Comparison of ENCODE assay signal across 23 mouse cellular contexts in the genomic region with DNA sequence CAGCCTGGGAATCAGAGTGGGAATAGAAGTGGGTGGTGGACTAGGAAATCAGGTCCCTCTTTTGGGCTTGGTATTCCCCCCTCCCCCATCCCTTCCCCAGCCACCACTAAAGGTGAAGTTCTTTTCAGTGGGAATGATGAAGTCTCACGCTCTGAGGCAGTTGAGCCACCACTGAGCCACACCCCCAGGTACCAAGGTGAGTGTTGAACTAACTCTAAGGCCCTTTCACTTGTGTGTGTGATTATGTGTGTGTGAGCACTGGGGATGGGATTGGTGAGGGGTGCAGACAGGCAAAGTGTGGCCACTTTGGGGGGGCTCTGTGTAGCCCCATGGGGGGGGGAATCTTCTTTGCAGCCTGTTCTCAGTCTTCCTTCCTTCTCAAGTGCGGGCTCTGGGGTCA. TPM values are rescaled to one million over a fixed set of nuclear protein-coding genes. Genes with fewer than 3 reads are reported as not detected.
DNase-seq lines count a peak whose midpoint lies in the region; ATAC-seq and TF ChIP-seq lines count a peak whose summit lies in the region.
"Had no signal": no experiment of that assay in that cellular context is flagged by ENCODE, and none has a peak within 500 bp of the region (broad histone marks: within the 10 kb centered on the region; RNA-seq: fewer than 3 reads in every experiment).

No protein-coding gene starts in this region.

- H3K4me1 ChIP-seq in embryonic facial prominence, embryonic 11.5 days (ENCODE audit: control insufficient read depth, insufficient read depth, low read length): no peaks in the 10 kb centered on the region; the same call in 1 of the 2 replicates
- peaks cover 39% of the 10 kb centered on the region for H3K4me1 ChIP-seq in embryonic facial prominence, embryonic 10.5 days
- peaks cover 18% of the 10 kb centered on the region for H3K4me1 ChIP-seq in intestine, embryonic 15.5 days (replicated peaks)
- H3K4me1 ChIP-seq in intestine, postnatal 0 days (replicated peaks; ENCODE audit: control insufficient read depth, insufficient read depth, low read length): peaks cover 5% of the 10 kb centered on the region; the same call in 1 of the 2 replicates
- peaks cover 24% of the 10 kb centered on the region for H3K4me1 ChIP-seq in midbrain, embryonic 12.5 days
- H3K4me1 ChIP-seq in midbrain, embryonic 15.5 days: peaks cover 22% of the 10 kb centered on the region

- no peaks in the 10 kb centered on the region for H3K36me3 ChIP-seq in embryonic facial prominence, embryonic 11.5 days (replicated peaks; ENCODE audit: control insufficient read depth, insufficient read depth, low read depth, low read length)
- H3K36me3 ChIP-seq in embryonic facial prominence, embryonic 10.5 days (replicated peaks): no peaks in the 10 kb centered on the region
- no peaks in the 10 kb centered on the region for H3K36me3 ChIP-seq in intestine, embryonic 15.5 days
- H3K36me3 ChIP-seq in intestine, postnatal 0 days (ENCODE audit: control insufficient read depth, insufficient read depth): no peaks in the 10 kb centered on the region
- no peaks in the 10 kb centered on the region for H3K36me3 ChIP-seq in midbrain, embryonic 12.5 days
- H3K36me3 ChIP-seq in midbrain, embryonic 15.5 days (replicated peaks): no peaks in the 10 kb centered on the region
- H3K36me3 ChIP-seq: embryonic facial prominence, embryonic 12.5 days; forebrain, embryonic 15.5 days; G1E had no signal

- ATAC-seq in embryonic facial prominence, embryonic 11.5 days (replicated peaks; ENCODE audit: insufficient number of reproducible peaks, low FRiP score, low TSS enrichment, low read depth): no peak
- no peak for ATAC-seq in intestine, embryonic 15.5 days
- no peak for ATAC-seq in intestine, postnatal 0 days
- ATAC-seq in midbrain, embryonic 12.5 days (ENCODE audit: low FRiP score, low read depth): no peak
- no peak for ATAC-seq in midbrain, embryonic 15.5 days (replicated peaks)
- ATAC-seq: activated CD4-positive, CD25-positive, alpha-beta regulatory T cell, adult 4 months; CD4-positive, CD25-positive, alpha-beta regulatory T cell, adult 4 months; forebrain, embryonic 13.5 days; forebrain, embryonic 15.5 days; forebrain, postnatal 0 days; Patski had no signal

- no peaks in the 10 kb centered on the region for H3K27me3 ChIP-seq in embryonic facial prominence, embryonic 11.5 days (ENCODE audit: control insufficient read depth, insufficient read depth, low read length)
- peaks cover 19% of the 10 kb centered on the region for H3K27me3 ChIP-seq in embryonic facial prominence, embryonic 10.5 days (replicated peaks; ENCODE audit: low read depth, poor library complexity, severe bottlenecking)
- H3K27me3 ChIP-seq in intestine, embryonic 15.5 days (replicated peaks): no peaks in the 10 kb centered on the region
- no peaks in the 10 kb centered on the region for H3K27me3 ChIP-seq in intestine, postnatal 0 days (replicated peaks; ENCODE audit: control insufficient read depth, insufficient read depth, low read length)
- peaks cover 19% of the 10 kb centered on the region for H3K27me3 ChIP-seq in midbrain, embryonic 12.5 days
- H3K27me3 ChIP-seq in midbrain, embryonic 15.5 days (replicated peaks): no peaks in the 10 kb centered on the region
- H3K27me3 ChIP-seq: embryonic facial prominence, embryonic 12.5 days; forebrain, embryonic 13.5 days; forebrain, embryonic 15.5 days; Patski had no signal

- no peak for DNase-seq in embryonic facial prominence, embryonic 11.5 days (ENCODE audit: low spot score)
- DNase-seq in embryonic facial prominence, embryonic 10.5 days (ENCODE audit: low spot score): no peak
- DNase-seq: adrenal gland, adult 8-10 months; adrenal gland, postnatal 14 days; adrenal gland, postnatal 36 days; B cell, adult 2 months; cerebellum, adult 11-12 months; cerebellum, adult 2 months; cerebellum, adult 9-10 months; cerebellum, postnatal 10 days; cerebellum, postnatal 25 days; forebrain, postnatal 0 days had no signal

- no peak overlapping the region for H3K4me2 ChIP-seq in embryonic facial prominence, embryonic 11.5 days (ENCODE audit: low read depth, low read length)
- H3K4me2 ChIP-seq in intestine, embryonic 15.5 days (replicated peaks): 0 out of 2 replicates have a peak overlapping the region, but pooled peaks have one; percentile 6
- no peak overlapping the region for H3K4me2 ChIP-seq in intestine, postnatal 0 days (replicated peaks; ENCODE audit: low read depth)
- H3K4me2 ChIP-seq in midbrain, embryonic 12.5 days (replicated peaks): no peak overlapping the region
- H3K4me2 ChIP-seq in midbrain, embryonic 15.5 days: no peak overlapping the region
- H3K4me2 ChIP-seq: embryonic facial prominence, embryonic 12.5 days; forebrain, embryonic 13.5 days; forebrain, embryonic 15.5 days had no signal

- WGBS in embryonic facial prominence, embryonic 11.5 days: 58% methylated on average over 2 of the region's 2 CpGs
- WGBS in embryonic facial prominence, embryonic 10.5 days: 74% methylated on average over 2 of the region's 2 CpGs
- 64% methylated on average over 2 of the region's 2 CpGs for WGBS in intestine, embryonic 15.5 days
- WGBS in intestine, postnatal 0 days: 52% methylated on average over 2 of the region's 2 CpGs
- 50% methylated on average over 2 of the region's 2 CpGs for WGBS in midbrain, embryonic 12.5 days
- 79% methylated on average over 2 of the region's 2 CpGs for WGBS in midbrain, embryonic 15.5 days

- H3K27ac ChIP-seq in embryonic facial prominence, embryonic 11.5 days (replicated peaks; ENCODE audit: low read depth, low read length): no peak overlapping the region
- H3K27ac ChIP-seq in embryonic facial prominence, embryonic 10.5 days (replicated peaks): no peak overlapping the region; the same call in 1 of the 2 replicates
- H3K27ac ChIP-seq in intestine, embryonic 15.5 days: no peak overlapping the region
- no peak overlapping the region for H3K27ac ChIP-seq in intestine, postnatal 0 days (ENCODE audit: low read depth, low read length)
- no peak overlapping the region for H3K27ac ChIP-seq in midbrain, embryonic 12.5 days (replicated peaks)
- H3K27ac ChIP-seq in midbrain, embryonic 15.5 days: no peak overlapping the region
- H3K27ac ChIP-seq: embryonic facial prominence, embryonic 12.5 days; forebrain, embryonic 13.5 days; forebrain, embryonic 15.5 days had no signal

- H3K9ac ChIP-seq in embryonic facial prominence, embryonic 11.5 days (replicated peaks; ENCODE audit: low read length): 0 out of 2 replicates have a peak overlapping the region, but pooled peaks have one; percentile 4
- H3K9ac ChIP-seq in intestine, embryonic 15.5 days: no peak overlapping the region
- no peak overlapping the region for H3K9ac ChIP-seq in intestine, postnatal 0 days (ENCODE audit: low read depth, low read length)
- 0 out of 2 replicates have a peak overlapping the region, but pooled peaks have one; percentile 20 for H3K9ac ChIP-seq in midbrain, embryonic 12.5 days (replicated peaks)
- H3K9ac ChIP-seq in midbrain, embryonic 15.5 days: no peak overlapping the region
- H3K9ac ChIP-seq: embryonic facial prominence, embryonic 12.5 days; forebrain, embryonic 13.5 days; forebrain, embryonic 15.5 days; forebrain, postnatal 0 days had no signal

- no peaks in the 10 kb centered on the region for H3K9me3 ChIP-seq in embryonic facial prominence, embryonic 11.5 days (replicated peaks; ENCODE audit: control insufficient read depth, low read length)
- no peaks in the 10 kb centered on the region for H3K9me3 ChIP-seq in embryonic facial prominence, embryonic 10.5 days
- no peaks in the 10 kb centered on the region for H3K9me3 ChIP-seq in intestine, embryonic 15.5 days
- no peaks in the 10 kb centered on the region for H3K9me3 ChIP-seq in intestine, postnatal 0 days (ENCODE audit: control insufficient read depth)
- H3K9me3 ChIP-seq in midbrain, embryonic 12.5 days: no peaks in the 10 kb centered on the region
- H3K9me3 ChIP-seq in midbrain, embryonic 15.5 days: no peaks in the 10 kb centered on the region
- H3K9me3 ChIP-seq: embryonic facial prominence, embryonic 12.5 days; forebrain, embryonic 13.5 days; forebrain, embryonic 15.5 days had no signal

- TF ChIP-seq CTCF in intestine, postnatal 0 days (IDR thresholded peaks at IDR 0.05; ENCODE audit: low read depth): no peak

- H3K4me3 ChIP-seq in embryonic facial prominence, embryonic 11.5 days (ENCODE audit: low read depth, low read length): no peak overlapping the region
- no peak overlapping the region for H3K4me3 ChIP-seq in embryonic facial prominence, embryonic 10.5 days
- no peak overlapping the region for H3K4me3 ChIP-seq in intestine, embryonic 15.5 days (replicated peaks)
- H3K4me3 ChIP-seq in intestine, postnatal 0 days (ENCODE audit: low read depth, low read length): no peak overlapping the region
- no peak overlapping the region for H3K4me3 ChIP-seq in midbrain, embryonic 12.5 days
- H3K4me3 ChIP-seq in midbrain, embryonic 15.5 days: no peak overlapping the region
- H3K4me3 ChIP-seq: forebrain, embryonic 13.5 days; forebrain, embryonic 15.5 days had no signal

RNA-seq across cellular contexts. Expression of gene Ier5l, which starts 2.2 kb away (rescaled TPM):
- 6.6 and 12.6 TPM in 2 replicates for polyA plus RNA-seq in embryonic facial prominence, embryonic 11.5 days (2014; fragmentation: Nextera tagmentation; extraction: Ambion mirVana)
- 2.8 and 3.4 TPM in 2 replicates for polyA plus RNA-seq in embryonic facial prominence, embryonic 10.5 days (2016; fragmentation: Nextera tagmentation; extraction: Ambion mirVana)
- 1.3 and 1.6 TPM in 2 replicates for polyA plus RNA-seq in intestine, embryonic 15.5 days (2015; fragmentation: Nextera tagmentation; extraction: Ambion mirVana)
- polyA plus RNA-seq in intestine, postnatal 0 days (2015; fragmentation: Nextera tagmentation; extraction: Ambion mirVana): 1.6 and 2.2 TPM in 2 replicates
- polyA plus RNA-seq in midbrain, embryonic 12.5 days (2016; fragmentation: Nextera tagmentation; extraction: Ambion mirVana): 2.7 and 3.4 TPM in 2 replicates
- 2.3 and 2.8 TPM in 2 replicates for polyA plus RNA-seq in midbrain, embryonic 15.5 days (2015; fragmentation: Nextera tagmentation; extraction: Ambion mirVana)
- polyA plus RNA-seq: G1E had no signal

Comparison
In these comparisons a context has a peak if more than half of its experiments do, and no peak if none do; other contexts are left out.
1. H3K9ac ChIP-seq: peak in embryonic facial prominence, embryonic 11.5 days (single experiment) and midbrain, embryonic 12.5 days (single experiment); none in intestine, embryonic 15.5 days (single experiment), intestine, postnatal 0 days (single experiment) and midbrain, embryonic 15.5 days (single experiment).